Mouse (Mus musculus): ENCODE measurements around the gene Inpp5a. TPM values are rescaled to one million over a fixed set of nuclear protein-coding genes. Genes with fewer than 3 reads are reported as not detected.

Gene Inpp5a
- polyA plus RNA-seq, 1 experiment from 2014 or later = 29.1 TPM

- Histone ChIP-seq H3K27me3 (replicated peaks; ENCODE audit: control insufficient read depth, insufficient read depth, low read length) (no peaks in the 10 kb centered on the region), H3K9me3 (ENCODE audit: control insufficient read depth) (no peaks in the 10 kb centered on the region), H3K4me2 (replicated peaks; ENCODE audit: low read depth) (no peak overlapping the region), H3K36me3 (ENCODE audit: control insufficient read depth, insufficient read depth) (no peaks in the 10 kb centered on the region), H3K27ac (ENCODE audit: low read depth, low read length) (no peak overlapping the region), H3K9ac (ENCODE audit: low read depth, low read length) (no peak overlapping the region), H3K4me3 (ENCODE audit: low read depth, low read length) (no peak overlapping the region), H3K4me1 (replicated peaks; ENCODE audit: control insufficient read depth, insufficient read depth, low read length) (peaks cover 8% of the 10 kb centered on the region)
- no peak for ATAC-seq
- TF ChIP-seq CTCF (IDR thresholded peaks at IDR 0.05; ENCODE audit: low read depth) = no peak
Observed at GRCm38 (mm10) chr7:139435749-139436148, 46.8 kb downstream of the Inpp5a start.

- TF ChIP-seq CTCF (IDR thresholded peaks at IDR 0.05; ENCODE audit: low read depth) = no peak
- no peak overlapping the region for H3K9ac ChIP-seq (ENCODE audit: low read depth, low read length)
- 77% methylated on average over 7 of the region's 7 CpGs for WGBS
Observed at GRCm38 (mm10) chr7:139436951-139437350, 48.0 kb downstream of the Inpp5a start.

GRCm38 (mm10) chr7:139437471-139437870 lies 48.6 kb downstream of the Inpp5a start:
- ATAC-seq = no peak
- 69% methylated on average over 5 of the region's 5 CpGs for WGBS
- no peaks in the 10 kb centered on the region for H3K36me3 ChIP-seq (ENCODE audit: control insufficient read depth, insufficient read depth)
- H3K4me3 ChIP-seq (ENCODE audit: low read depth, low read length) = no peak overlapping the region
- H3K27me3 ChIP-seq (replicated peaks; ENCODE audit: control insufficient read depth, insufficient read depth, low read length) = no peaks in the 10 kb centered on the region
- H3K4me2 ChIP-seq (replicated peaks; ENCODE audit: low read depth) = no peak overlapping the region
- no peak overlapping the region for H3K27ac ChIP-seq (ENCODE audit: low read depth, low read length)
- no peak overlapping the region for H3K9ac ChIP-seq (ENCODE audit: low read depth, low read length)
- peaks cover 22% of the 10 kb centered on the region for H3K4me1 ChIP-seq (replicated peaks; ENCODE audit: control insufficient read depth, insufficient read depth, low read length)
- H3K9me3 ChIP-seq (ENCODE audit: control insufficient read depth) = no peaks in the 10 kb centered on the region
- no peak for TF ChIP-seq CTCF (IDR thresholded peaks at IDR 0.05; ENCODE audit: low read depth)

More at GRCm38 (mm10) chr7:139436951-139437350, 48.0 kb downstream of the Inpp5a start:
- no peaks in the 10 kb centered on the region for H3K36me3 ChIP-seq (ENCODE audit: control insufficient read depth, insufficient read depth)
- H3K4me1 ChIP-seq (replicated peaks; ENCODE audit: control insufficient read depth, insufficient read depth, low read length) = peaks cover 17% of the 10 kb centered on the region
- no peak overlapping the region for H3K27ac ChIP-seq (ENCODE audit: low read depth, low read length)
- H3K9me3 ChIP-seq (ENCODE audit: control insufficient read depth) = no peaks in the 10 kb centered on the region
- H3K27me3 ChIP-seq (replicated peaks; ENCODE audit: control insufficient read depth, insufficient read depth, low read length) = no peaks in the 10 kb centered on the region
- H3K4me2 ChIP-seq (replicated peaks; ENCODE audit: low read depth) = no peak overlapping the region
- no peak overlapping the region for H3K4me3 ChIP-seq (ENCODE audit: low read depth, low read length)
- no peak for ATAC-seq

- WGBS = 52% methylated on average over 9 of the region's 9 CpGs
- no peaks in the 10 kb centered on the region for H3K36me3 ChIP-seq (ENCODE audit: control insufficient read depth, insufficient read depth)
- H3K9ac ChIP-seq (ENCODE audit: low read depth, low read length) = no peak overlapping the region
- H3K27me3 ChIP-seq (replicated peaks; ENCODE audit: control insufficient read depth, insufficient read depth, low read length) = no peaks in the 10 kb centered on the region
- H3K9me3 ChIP-seq (ENCODE audit: control insufficient read depth) = no peaks in the 10 kb centered on the region
- no peak overlapping the region for H3K4me3 ChIP-seq (ENCODE audit: low read depth, low read length)
- no peak for TF ChIP-seq CTCF (IDR thresholded peaks at IDR 0.05; ENCODE audit: low read depth)
- no peak overlapping the region for H3K27ac ChIP-seq (ENCODE audit: low read depth, low read length)
- no peak overlapping the region for H3K4me2 ChIP-seq (replicated peaks; ENCODE audit: low read depth)
- H3K4me1 ChIP-seq (replicated peaks; ENCODE audit: control insufficient read depth, insufficient read depth, low read length) = peaks cover 22% of the 10 kb centered on the region
- ATAC-seq = no peak
Observed at GRCm38 (mm10) chr7:139437926-139438600, 49.2 kb downstream of the Inpp5a start.

GRCm38 (mm10) chr7:139438601-139438945 lies 49.7 kb downstream of the Inpp5a start:
- Histone ChIP-seq H3K4me3 (ENCODE audit: low read depth, low read length) (no peak overlapping the region), H3K9me3 (ENCODE audit: control insufficient read depth) (no peaks in the 10 kb centered on the region), H3K4me1 (replicated peaks; ENCODE audit: control insufficient read depth, insufficient read depth, low read length) (peaks cover 22% of the 10 kb centered on the region), H3K27me3 (replicated peaks; ENCODE audit: control insufficient read depth, insufficient read depth, low read length) (no peaks in the 10 kb centered on the region), H3K36me3 (ENCODE audit: control insufficient read depth, insufficient read depth) (no peaks in the 10 kb centered on the region), H3K9ac (ENCODE audit: low read depth, low read length) (no peak overlapping the region), H3K27ac (ENCODE audit: low read depth, low read length) (no peak overlapping the region), H3K4me2 (replicated peaks; ENCODE audit: low read depth) (no peak overlapping the region)
- TF ChIP-seq CTCF (IDR thresholded peaks at IDR 0.05; ENCODE audit: low read depth) = no peak
- no peak for ATAC-seq
- 84% methylated on average over 4 of the region's 4 CpGs for WGBS

GRCm38 (mm10) chr7:139439031-139439430 lies 50.1 kb downstream of the Inpp5a start:
- no peak overlapping the region for H3K9ac ChIP-seq (ENCODE audit: low read depth, low read length)
- H3K27me3 ChIP-seq (replicated peaks; ENCODE audit: control insufficient read depth, insufficient read depth, low read length) = no peaks in the 10 kb centered on the region
- H3K27ac ChIP-seq (ENCODE audit: low read depth, low read length) = no peak overlapping the region
- no peak for ATAC-seq
- H3K4me3 ChIP-seq (ENCODE audit: low read depth, low read length) = no peak overlapping the region
- H3K36me3 ChIP-seq (ENCODE audit: control insufficient read depth, insufficient read depth) = no peaks in the 10 kb centered on the region
- 73% methylated on average over 3 of the region's 3 CpGs for WGBS
- peaks cover 22% of the 10 kb centered on the region for H3K4me1 ChIP-seq (replicated peaks; ENCODE audit: control insufficient read depth, insufficient read depth, low read length)
- no peak for TF ChIP-seq CTCF (IDR thresholded peaks at IDR 0.05; ENCODE audit: low read depth)
- H3K4me2 ChIP-seq (replicated peaks; ENCODE audit: low read depth) = no peak overlapping the region
- H3K9me3 ChIP-seq (ENCODE audit: control insufficient read depth) = no peaks in the 10 kb centered on the region

All from intestine, postnatal 0 days (tissue).